Mouse (Mus musculus) testis, adult 2 months (tissue): ENCODE results near the gene Apold1. TPM values are rescaled to one million over a fixed set of nuclear protein-coding genes. Genes with fewer than 3 reads are reported as not detected.

Experiments
- H3K27ac ChIP-seq: fragments of 200-500 bp; 2 replicates; pipeline ENCODE4 v1.5.1; 2012; ENCODE audit warnings: low read depth, low read length; ENCODE audit not compliant: control insufficient read depth, insufficient read depth
- H3K27me3 ChIP-seq: fragments of 200-500 bp; 2 replicates; pipeline ENCODE4 v1.6.1; 2012; ENCODE audit warnings: mild to moderate bottlenecking, low read length, moderate library complexity; ENCODE audit not compliant: control insufficient read depth, insufficient read depth
- H3K36me3 ChIP-seq: fragments of 200-500 bp; 2 replicates; pipeline ENCODE4 v1.6.1; 2012; ENCODE audit warnings: mild to moderate bottlenecking, low read length; ENCODE audit not compliant: control insufficient read depth, insufficient read depth
- H3K4me1 ChIP-seq: fragments of 200-500 bp; 2 replicates; pipeline ENCODE4 v1.6.1; 2012; ENCODE audit warnings: low read length; ENCODE audit not compliant: control insufficient read depth, insufficient read depth
- H3K4me3 ChIP-seq: fragments of 200-500 bp; 2 replicates; pipeline ENCODE4 v1.5.1; 2012; ENCODE audit warnings: low read depth, mild to moderate bottlenecking, low read length, moderate library complexity, mixed read lengths; ENCODE audit not compliant: control insufficient read depth
- CTCF ChIP-seq: fragments of 200-500 bp; IDR thresholded peaks from 2 replicates; pipeline ENCODE4 v1.5.1; 2012; ENCODE audit warnings: low read depth, mild to moderate bottlenecking, inconsistent platforms, low read length, moderate library complexity; ENCODE audit not compliant: control insufficient read depth, insufficient read depth, insufficient replicate concordance
- POLR2A ChIP-seq: fragments of 200-500 bp; IDR thresholded peaks from 2 replicates; pipeline ENCODE4 v1.6.1; 2012; ENCODE audit warnings: low read depth, mild to moderate bottlenecking, inconsistent platforms, low read length, moderate library complexity; ENCODE audit not compliant: control insufficient read depth
- polyA plus RNA-seq: library from polyadenylated mRNA; depleted of rRNA; stranded (reverse); fragments of >200 nt; gene quantifications from 2 replicates; pipeline ENCODE4 v1.2.3, GENCODE M21; 2012

Apold1 gene
- polyA plus RNA-seq, 1 experiment = 0.48 TPM

DNA sequence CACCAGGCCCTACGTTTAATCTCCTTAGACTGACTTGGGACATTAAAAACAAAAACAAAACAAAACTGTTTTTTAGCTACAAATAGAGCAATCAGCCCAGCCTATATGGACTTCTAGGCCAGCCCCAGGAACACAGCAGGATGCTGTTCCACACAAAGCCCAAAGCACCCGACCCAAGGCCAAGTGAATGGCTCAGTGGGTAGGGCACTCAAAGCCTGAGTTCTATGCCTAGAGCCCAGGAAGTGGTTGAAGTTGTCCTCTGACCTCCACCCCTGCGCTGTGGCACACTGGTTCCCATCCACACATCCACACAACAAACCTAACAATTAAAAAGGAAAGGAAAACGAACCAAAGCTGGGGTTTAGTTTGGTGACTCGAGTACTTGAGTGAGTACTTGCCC, 20.2 kb upstream of the Apold1 start:
- TF ChIP-seq CTCF (no peak), POLR2A (no peak)
- Histone ChIP-seq H3K4me3 (no peak overlapping the region), H3K27ac (no peak overlapping the region), H3K27me3 (no peaks in the 10 kb centered on the region), H3K4me1 (no peaks in the 10 kb centered on the region), H3K36me3 (no peaks in the 10 kb centered on the region)

DNA sequence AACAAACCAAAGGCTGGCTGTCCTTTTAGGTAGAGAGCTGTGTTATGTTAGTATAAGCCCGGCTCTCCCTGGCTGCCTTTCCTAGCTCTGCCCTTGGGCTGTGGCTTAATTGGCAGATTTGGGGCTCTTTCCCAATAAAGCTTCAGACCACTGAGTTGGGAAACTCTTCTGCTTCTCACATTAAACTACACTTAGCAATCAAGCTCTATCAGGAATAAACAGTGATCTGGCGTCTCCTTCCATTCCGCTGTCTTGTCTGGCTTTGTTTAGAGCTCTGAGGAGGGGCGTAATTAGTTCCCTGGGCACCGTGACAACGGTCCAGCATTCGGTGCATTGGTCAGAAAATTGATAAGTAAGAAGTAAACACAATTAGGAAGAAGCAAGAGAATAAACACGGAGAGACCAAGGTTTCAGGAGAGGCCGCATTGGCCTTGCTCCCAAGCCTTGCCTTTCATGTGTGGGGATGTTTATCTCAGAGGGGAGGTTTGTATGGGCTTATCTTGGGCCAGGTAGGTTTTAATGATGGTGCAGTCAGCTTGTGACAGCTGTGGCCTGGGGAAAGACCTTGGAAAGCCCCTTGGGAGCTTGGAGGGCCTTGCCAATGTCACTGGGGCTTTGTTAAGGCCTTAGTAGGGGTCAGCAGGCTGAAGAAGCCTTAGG, 19.5 kb upstream of the Apold1 start:
- no peaks in the 10 kb centered on the region for H3K4me1 ChIP-seq
- H3K4me3 ChIP-seq = no peak overlapping the region
- no peak overlapping the region for H3K27ac ChIP-seq
- TF ChIP-seq CTCF (no peak), POLR2A (no peak)
- H3K36me3 ChIP-seq = no peaks in the 10 kb centered on the region
- no peaks in the 10 kb centered on the region for H3K27me3 ChIP-seq

- Histone ChIP-seq H3K4me3 (no peak overlapping the region), H3K4me1 (no peaks in the 10 kb centered on the region), H3K27ac (no peak overlapping the region), H3K36me3 (no peaks in the 10 kb centered on the region), H3K27me3 (no peaks in the 10 kb centered on the region)
- TF ChIP-seq CTCF (no peak), POLR2A (no peak)
These were observed 19.0 kb upstream of the Apold1 start for GRCm38 (mm10) chr6:134962518-134962893.

GRCm38 (mm10) chr6:134963910-134964309, 17.6 kb upstream of the Apold1 start:
- Histone ChIP-seq H3K4me1 (no peaks in the 10 kb centered on the region), H3K4me3 (no peak overlapping the region), H3K27ac (no peak overlapping the region), H3K27me3 (no peaks in the 10 kb centered on the region), H3K36me3 (no peaks in the 10 kb centered on the region)
- TF ChIP-seq CTCF (no peak), POLR2A (no peak)

- no peak overlapping the region for H3K27ac ChIP-seq
These were observed 14.8 kb upstream of the Apold1 start for GRCm38 (mm10) chr6:134966681-134967080.

DNA sequence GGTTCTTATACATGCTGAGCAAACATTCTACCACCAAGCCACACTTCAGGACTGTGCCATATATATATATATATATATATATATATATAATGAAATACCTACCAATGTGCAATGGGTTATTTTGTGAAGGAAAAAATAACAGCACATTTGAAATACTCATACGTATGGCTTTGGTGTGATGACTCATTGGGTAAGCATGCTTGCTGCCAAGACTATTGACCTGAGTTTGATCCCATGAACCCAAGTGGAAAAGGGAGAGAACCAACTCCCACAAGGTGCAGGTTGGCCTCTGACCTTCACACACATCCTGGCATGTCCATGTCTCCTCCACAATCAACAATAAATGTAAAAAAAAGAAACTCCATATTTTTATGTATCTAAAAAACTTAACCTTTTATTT, 13.2 kb upstream of the Apold1 start:
- H3K27ac ChIP-seq = no peak overlapping the region
- no peaks in the 10 kb centered on the region for H3K27me3 ChIP-seq
- H3K36me3 ChIP-seq = no peaks in the 10 kb centered on the region
- H3K4me3 ChIP-seq = no peak overlapping the region
- no peaks in the 10 kb centered on the region for H3K4me1 ChIP-seq
- TF ChIP-seq CTCF = no peak
- TF ChIP-seq POLR2A = no peak

More at GRCm38 (mm10) chr6:134966681-134967080, 14.8 kb upstream of the Apold1 start:
- TF ChIP-seq CTCF = no peak
- no peak for TF ChIP-seq POLR2A
- no peaks in the 10 kb centered on the region for H3K27me3 ChIP-seq
- no peaks in the 10 kb centered on the region for H3K36me3 ChIP-seq
- H3K4me1 ChIP-seq = no peaks in the 10 kb centered on the region
- H3K4me3 ChIP-seq = no peak overlapping the region

GRCm38 (mm10) chr6:134969498-134969897, 12.0 kb upstream of the Apold1 start:
- no peaks in the 10 kb centered on the region for H3K27me3 ChIP-seq
- H3K27ac ChIP-seq = no peak overlapping the region
- H3K36me3 ChIP-seq = no peaks in the 10 kb centered on the region
- no peaks in the 10 kb centered on the region for H3K4me1 ChIP-seq
- TF ChIP-seq CTCF (no peak), POLR2A (no peak)
- H3K4me3 ChIP-seq = no peak overlapping the region
